Mouse (Mus musculus) brain, embryonic 14.5 days (tissue): Measurements from ENCODE around the gene Pdk2.

Source experiments
- CTCF ChIP-seq: fragments of 200-500 bp; IDR thresholded peaks from 2 replicates; pipeline ENCODE4 v1.5.1; 2012; ENCODE audit warnings: inconsistent platforms, mild to moderate bottlenecking, moderate library complexity, borderline replicate concordance; ENCODE audit not compliant: insufficient read depth, insufficient read length; ENCODE audit errors: extremely low read depth
- POLR2A ChIP-seq: fragments of 200-500 bp; IDR thresholded peaks from 2 replicates; pipeline ENCODE4 v1.6.1; 2012; ENCODE audit warnings: mild to moderate bottlenecking, inconsistent platforms, borderline replicate concordance; ENCODE audit not compliant: poor library complexity, insufficient read depth, insufficient read length, severe bottlenecking; ENCODE audit errors: extremely low read depth

GRCm38 (mm10) chr11:94978947-94979346 lies 62.2 kb downstream of the Pdk2 start:
- TF ChIP-seq POLR2A (peak; percentile 37; the same call in 1 of the 2 replicates), CTCF (peak; percentile 99)
